Mouse (Mus musculus): ENCODE data around the gene Ahdc1. TPM values are rescaled to one million over a fixed set of nuclear protein-coding genes. Genes with fewer than 3 reads are reported as not detected.

Gene Ahdc1
- polyA plus RNA-seq (2014; fragmentation: Nextera tagmentation; extraction: Ambion mirVana): 7.3 and 8.1 TPM in 2 replicates

DNA sequence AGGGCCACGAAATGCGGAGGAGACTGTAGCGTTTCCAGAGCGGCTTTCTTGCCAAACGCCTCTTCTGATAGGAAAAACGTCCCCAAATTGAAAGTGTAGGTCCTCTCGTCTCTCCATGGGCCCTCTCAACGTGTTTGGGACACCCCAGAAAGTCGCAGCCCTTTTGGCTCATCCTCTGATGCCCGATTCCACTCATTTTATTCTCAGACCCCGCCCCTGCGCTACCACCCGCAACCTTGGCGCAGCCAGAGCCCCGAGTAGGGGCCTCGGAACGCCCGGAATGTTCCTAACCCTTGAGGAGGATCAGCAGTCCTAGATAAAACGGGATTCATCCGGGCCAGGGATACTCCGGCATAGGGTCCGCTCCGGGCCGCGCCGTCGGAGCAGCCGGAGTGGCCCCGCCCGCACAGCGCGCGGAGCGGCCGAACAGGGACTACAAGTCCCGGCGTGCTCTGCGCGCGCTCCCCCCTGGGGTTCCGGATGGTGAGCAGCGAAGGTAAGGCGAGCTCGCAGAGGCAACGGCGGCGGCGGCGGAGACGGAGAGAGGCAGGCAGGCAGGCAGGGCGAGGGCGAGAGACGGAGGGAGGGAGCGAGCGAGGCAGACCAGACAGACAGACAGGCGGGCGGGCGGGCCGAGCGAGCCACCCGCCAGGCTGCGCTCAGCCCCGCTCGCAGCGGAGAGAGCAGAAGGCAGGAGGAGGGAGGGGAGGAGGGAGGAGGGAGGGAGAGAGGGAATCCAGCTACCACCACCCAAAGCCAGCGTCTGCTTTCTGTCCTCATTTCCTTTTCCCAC lies at the start of gene Ahdc1:
Ahdc1 (plus strand) TSS at position 233 of the 793 bp plus-strand sequence.
- peak; percentile 82 for ATAC-seq (replicated peaks; ENCODE audit: low FRiP score, low TSS enrichment, low read depth)
- H3K4me3 ChIP-seq (ENCODE audit: low read depth, low read length): peak within 1 kb of the TSS; percentile 96
- WGBS: under 1% methylated on average over 66 of the region's 66 CpGs
- peak within 1 kb of the TSS; percentile 95 for H3K27ac ChIP-seq (ENCODE audit: low read depth)
- no peaks in the 10 kb centered on the region for H3K36me3 ChIP-seq (ENCODE audit: control insufficient read depth, insufficient read depth, low read length)
- peaks cover 41% of the 10 kb centered on the region for H3K4me1 ChIP-seq (replicated peaks; ENCODE audit: control insufficient read depth, insufficient read depth, low read length)
- H3K9ac ChIP-seq (ENCODE audit: low read length): peak within 1 kb of the TSS; percentile 94
- peaks cover 11% of the 10 kb centered on the region for H3K27me3 ChIP-seq (replicated peaks; ENCODE audit: control insufficient read depth, insufficient read depth, low read length)
- DNase-seq (ENCODE audit: low spot score): peak; percentile 97
- H3K4me2 ChIP-seq (ENCODE audit: low read length): peak within 1 kb of the TSS; percentile 88
- no peaks in the 10 kb centered on the region for H3K9me3 ChIP-seq (ENCODE audit: control insufficient read depth, low read length)

DNA sequence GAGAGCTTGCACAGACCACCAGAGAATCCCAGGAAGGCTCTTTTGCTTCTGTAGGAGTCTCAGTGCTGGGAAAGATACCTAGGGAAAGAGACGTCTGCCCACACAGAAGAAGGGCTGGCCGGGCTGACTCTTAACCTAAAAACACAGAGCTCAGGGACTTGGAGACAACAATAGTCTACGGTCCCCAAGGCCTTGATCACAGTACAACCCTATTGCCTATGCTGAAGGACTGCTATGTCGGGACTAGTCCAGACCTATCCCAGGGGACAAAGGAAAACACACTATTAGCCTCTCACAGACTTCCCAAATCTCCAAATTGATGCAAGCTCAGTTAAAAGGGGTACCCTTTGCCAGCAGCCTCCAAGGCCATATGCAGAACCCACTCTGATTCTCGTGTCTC lies 49.2 kb upstream of the Ahdc1 start:
- Histone ChIP-seq H3K4me1 (replicated peaks; ENCODE audit: control insufficient read depth, insufficient read depth, low read length) (peaks cover 30% of the 10 kb centered on the region), H3K27me3 (replicated peaks; ENCODE audit: control insufficient read depth, insufficient read depth, low read length) (no peaks in the 10 kb centered on the region), H3K9me3 (ENCODE audit: control insufficient read depth, low read length) (no peaks in the 10 kb centered on the region), H3K9ac (ENCODE audit: low read length) (no peak overlapping the region), H3K4me2 (ENCODE audit: low read length) (no peak overlapping the region), H3K4me3 (ENCODE audit: low read depth, low read length) (no peak overlapping the region), H3K36me3 (ENCODE audit: control insufficient read depth, insufficient read depth, low read length) (no peaks in the 10 kb centered on the region), H3K27ac (ENCODE audit: low read depth) (no peak overlapping the region)
- ATAC-seq (replicated peaks; ENCODE audit: low FRiP score, low TSS enrichment, low read depth) (no peak), DNase-seq (ENCODE audit: low spot score) (no peak)
- 87% methylated on average over 5 of the region's 5 CpGs for WGBS

DNA sequence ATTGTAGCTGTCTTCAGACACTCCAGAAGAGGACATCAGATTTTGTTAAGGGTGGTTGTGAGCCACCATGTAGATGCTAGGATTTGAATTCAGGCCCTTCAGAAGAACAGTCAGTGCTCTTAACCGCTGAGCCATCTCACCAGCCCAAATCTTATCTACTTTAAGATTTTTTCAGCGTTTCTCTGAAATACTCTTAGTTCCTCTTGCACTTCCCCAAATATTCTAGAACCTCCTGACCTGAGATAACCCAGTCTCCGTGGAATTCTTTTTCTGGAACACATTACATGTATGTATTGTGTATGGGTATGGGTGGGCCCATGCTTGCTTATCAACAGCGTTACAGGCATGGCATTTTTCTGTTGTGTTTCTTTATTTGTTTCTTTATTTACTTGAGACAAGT lies 48.4 kb upstream of the Ahdc1 start:
- H3K27me3 ChIP-seq (replicated peaks; ENCODE audit: control insufficient read depth, insufficient read depth, low read length): no peaks in the 10 kb centered on the region
- no peak overlapping the region for H3K27ac ChIP-seq (ENCODE audit: low read depth)
- no peak overlapping the region for H3K4me2 ChIP-seq (ENCODE audit: low read length)
- H3K9me3 ChIP-seq (ENCODE audit: control insufficient read depth, low read length): no peaks in the 10 kb centered on the region
- ATAC-seq (replicated peaks; ENCODE audit: low FRiP score, low TSS enrichment, low read depth): no peak
- no peak for DNase-seq (ENCODE audit: low spot score)
- no peaks in the 10 kb centered on the region for H3K36me3 ChIP-seq (ENCODE audit: control insufficient read depth, insufficient read depth, low read length)
- no peak overlapping the region for H3K9ac ChIP-seq (ENCODE audit: low read length)
- 90% methylated on average over 4 of the region's 4 CpGs for WGBS
- H3K4me1 ChIP-seq (replicated peaks; ENCODE audit: control insufficient read depth, insufficient read depth, low read length): peaks cover 30% of the 10 kb centered on the region
- H3K4me3 ChIP-seq (ENCODE audit: low read depth, low read length): no peak overlapping the region

DNA sequence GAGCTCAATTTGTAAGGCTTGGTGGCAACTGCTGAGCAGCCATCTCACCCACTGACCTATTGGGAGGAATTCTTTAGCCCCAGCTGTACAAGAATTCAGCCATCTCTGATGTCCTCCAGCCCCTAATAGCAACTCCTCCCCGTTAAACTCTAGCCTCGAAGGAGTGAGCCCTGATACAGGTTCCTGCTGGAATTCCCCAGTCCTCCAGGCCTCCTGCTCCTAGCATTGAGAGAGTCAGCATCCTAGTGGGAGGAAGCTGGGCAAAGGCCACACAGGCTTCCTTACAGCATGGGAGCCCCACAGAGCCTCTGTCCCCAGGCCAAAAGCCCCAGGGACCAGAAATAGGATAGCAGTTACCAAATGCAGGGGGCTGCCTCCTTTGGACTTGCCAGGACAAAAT lies 47.6 kb upstream of the Ahdc1 start:
- H3K9me3 ChIP-seq (ENCODE audit: control insufficient read depth, low read length): no peaks in the 10 kb centered on the region
- H3K4me2 ChIP-seq (ENCODE audit: low read length): no peak overlapping the region
- H3K36me3 ChIP-seq (ENCODE audit: control insufficient read depth, insufficient read depth, low read length): no peaks in the 10 kb centered on the region
- DNase-seq (ENCODE audit: low spot score) (no peak), ATAC-seq (replicated peaks; ENCODE audit: low FRiP score, low TSS enrichment, low read depth) (no peak)
- H3K27me3 ChIP-seq (replicated peaks; ENCODE audit: control insufficient read depth, insufficient read depth, low read length): no peaks in the 10 kb centered on the region
- 27% methylated on average over 2 of the region's 2 CpGs for whole genome bisulfite sequencing
- no peak overlapping the region for H3K4me3 ChIP-seq (ENCODE audit: low read depth, low read length)
- H3K4me1 ChIP-seq (replicated peaks; ENCODE audit: control insufficient read depth, insufficient read depth, low read length): peaks cover 30% of the 10 kb centered on the region
- H3K27ac ChIP-seq (ENCODE audit: low read depth): no peak overlapping the region
- no peak overlapping the region for H3K9ac ChIP-seq (ENCODE audit: low read length)

DNA sequence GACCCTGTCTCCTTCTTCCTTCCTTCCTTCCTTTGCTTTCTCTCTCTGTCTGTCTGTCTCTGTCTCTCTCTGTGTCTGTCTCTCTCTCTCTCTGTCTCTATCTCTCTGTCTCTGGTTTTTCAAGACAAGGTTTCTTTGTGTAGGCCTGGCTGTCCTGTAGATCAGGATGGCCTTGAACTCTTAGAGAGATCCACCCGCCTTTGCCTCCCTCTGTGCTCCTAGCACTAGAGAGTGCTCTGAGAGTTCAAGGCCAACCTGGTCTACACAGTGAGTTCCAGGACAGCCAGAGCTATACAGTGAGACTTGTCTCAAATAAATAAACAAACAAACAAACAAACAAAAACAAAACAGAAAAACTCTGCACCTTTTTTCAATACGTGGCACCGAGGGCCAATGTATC lies 47.0 kb upstream of the Ahdc1 start:
- Histone ChIP-seq H3K4me3 (ENCODE audit: low read depth, low read length) (no peak overlapping the region), H3K36me3 (ENCODE audit: control insufficient read depth, insufficient read depth, low read length) (no peaks in the 10 kb centered on the region), H3K9me3 (ENCODE audit: control insufficient read depth, low read length) (no peaks in the 10 kb centered on the region), H3K4me1 (replicated peaks; ENCODE audit: control insufficient read depth, insufficient read depth, low read length) (peaks cover 24% of the 10 kb centered on the region), H3K9ac (ENCODE audit: low read length) (no peak overlapping the region), H3K27ac (ENCODE audit: low read depth) (no peak overlapping the region), H3K27me3 (replicated peaks; ENCODE audit: control insufficient read depth, insufficient read depth, low read length) (no peaks in the 10 kb centered on the region), H3K4me2 (ENCODE audit: low read length) (no peak overlapping the region)
- DNase-seq (ENCODE audit: low spot score): no peak
- 38% methylated on average over 3 of the region's 3 CpGs for WGBS
- ATAC-seq (replicated peaks; ENCODE audit: low FRiP score, low TSS enrichment, low read depth): no peak

DNA sequence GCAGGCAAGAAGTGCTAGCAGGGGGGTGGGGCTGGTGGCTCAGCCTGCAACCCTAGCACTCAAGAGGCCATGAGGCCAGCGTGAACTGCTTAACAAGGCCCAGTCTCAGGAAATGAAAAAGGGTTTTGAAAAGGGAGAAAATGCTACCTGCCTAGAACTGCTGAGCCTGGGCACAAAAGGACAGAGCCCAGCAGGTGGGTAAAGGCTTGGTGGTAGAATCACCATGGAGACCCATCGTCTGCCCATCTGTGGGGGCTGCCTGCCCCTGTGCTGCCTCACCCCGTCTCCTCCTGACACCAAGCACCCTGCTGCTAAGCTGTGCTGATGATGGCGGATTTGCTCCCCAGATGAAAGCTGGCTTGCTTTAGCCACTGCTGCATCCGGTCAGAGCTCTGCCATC lies 46.6 kb upstream of the Ahdc1 start:
- DNase-seq (ENCODE audit: low spot score) (no peak), ATAC-seq (replicated peaks; ENCODE audit: low FRiP score, low TSS enrichment, low read depth) (no peak)
- no peaks in the 10 kb centered on the region for H3K27me3 ChIP-seq (replicated peaks; ENCODE audit: control insufficient read depth, insufficient read depth, low read length)
- 62% methylated on average over 5 of the region's 5 CpGs for WGBS
- H3K4me1 ChIP-seq (replicated peaks; ENCODE audit: control insufficient read depth, insufficient read depth, low read length): peaks cover 20% of the 10 kb centered on the region
- H3K9ac ChIP-seq (ENCODE audit: low read length): no peak overlapping the region
- H3K4me3 ChIP-seq (ENCODE audit: low read depth, low read length): no peak overlapping the region
- no peaks in the 10 kb centered on the region for H3K9me3 ChIP-seq (ENCODE audit: control insufficient read depth, low read length)
- no peak overlapping the region for H3K27ac ChIP-seq (ENCODE audit: low read depth)
- H3K36me3 ChIP-seq (ENCODE audit: control insufficient read depth, insufficient read depth, low read length): no peaks in the 10 kb centered on the region
- no peak overlapping the region for H3K4me2 ChIP-seq (ENCODE audit: low read length)

DNA sequence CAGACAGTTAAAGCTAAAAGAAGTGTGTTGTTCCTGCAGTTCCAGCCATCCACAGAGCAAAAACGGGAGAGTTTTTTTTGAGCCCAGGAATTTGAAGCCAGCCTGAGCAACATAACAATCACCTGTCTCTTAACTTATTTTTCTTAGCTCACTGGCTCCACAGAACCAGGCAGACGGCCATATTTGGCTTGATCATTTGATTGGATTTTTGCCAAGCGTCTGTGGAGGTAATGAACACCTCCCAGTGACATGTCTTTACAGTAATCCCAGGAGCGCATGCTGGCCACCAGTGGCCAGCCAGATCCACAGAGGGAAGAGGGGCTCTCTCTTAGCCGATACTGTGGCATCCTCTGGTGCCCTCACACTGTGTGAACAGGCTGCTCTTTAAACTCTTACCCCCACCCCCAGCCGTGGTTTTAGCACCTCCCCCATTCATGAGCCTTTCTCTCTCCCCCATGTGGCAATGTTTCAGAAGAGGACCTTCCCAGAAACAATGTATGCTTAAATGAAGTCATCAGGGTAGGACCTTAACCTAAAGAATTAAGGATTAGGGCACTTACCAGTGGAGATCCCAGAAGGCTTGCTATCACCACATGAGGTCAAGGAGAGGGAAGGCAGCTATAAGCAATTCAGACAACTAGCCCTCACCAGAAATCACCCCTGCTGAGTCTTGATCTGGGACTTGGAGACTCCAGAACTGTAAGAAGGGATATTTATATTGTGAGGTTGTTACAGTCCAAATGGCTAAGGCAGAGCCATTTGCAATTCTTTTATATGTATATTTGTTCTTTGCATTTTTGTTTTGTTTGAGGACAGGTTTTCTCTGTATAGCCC lies 42.7 kb upstream of the Ahdc1 start:
- H3K4me1 ChIP-seq (replicated peaks; ENCODE audit: control insufficient read depth, insufficient read depth, low read length): peaks cover 6% of the 10 kb centered on the region
- DNase-seq (ENCODE audit: low spot score) (no peak), ATAC-seq (replicated peaks; ENCODE audit: low FRiP score, low TSS enrichment, low read depth) (no peak)
- H3K36me3 ChIP-seq (ENCODE audit: control insufficient read depth, insufficient read depth, low read length): no peaks in the 10 kb centered on the region
- H3K4me3 ChIP-seq (ENCODE audit: low read depth, low read length): no peak overlapping the region
- H3K9me3 ChIP-seq (ENCODE audit: control insufficient read depth, low read length): no peaks in the 10 kb centered on the region
- H3K4me2 ChIP-seq (ENCODE audit: low read length): no peak overlapping the region
- H3K27ac ChIP-seq (ENCODE audit: low read depth): peak overlapping the region; percentile 25; the same call in 1 of the 2 replicates
- no peak overlapping the region for H3K9ac ChIP-seq (ENCODE audit: low read length)
- WGBS: 40% methylated on average over 6 of the region's 6 CpGs
- peaks cover 2% of the 10 kb centered on the region for H3K27me3 ChIP-seq (replicated peaks; ENCODE audit: control insufficient read depth, insufficient read depth, low read length)

DNA sequence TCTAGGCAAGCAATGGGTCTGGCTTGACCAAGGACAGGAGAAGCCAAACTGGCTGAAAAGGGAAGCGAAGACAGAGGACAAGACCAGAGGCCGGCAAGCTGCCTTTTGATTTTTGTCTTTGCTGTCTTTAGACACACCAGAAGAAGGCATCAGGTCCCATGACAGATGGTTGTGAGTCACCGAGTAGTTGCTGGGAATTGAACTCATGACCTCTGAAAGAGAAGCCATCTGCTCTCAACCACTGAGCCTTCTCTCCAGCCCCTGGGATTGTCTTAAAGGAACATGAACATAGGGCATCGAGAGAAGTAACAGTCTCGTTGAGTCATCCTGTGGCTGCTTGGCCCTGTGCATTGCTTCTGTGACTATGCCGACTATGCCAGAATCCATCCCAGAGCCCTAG lies 39.5 kb upstream of the Ahdc1 start:
- WGBS: 68% methylated on average over 6 of the region's 6 CpGs
- Histone ChIP-seq H3K27ac (ENCODE audit: low read depth) (no peak overlapping the region), H3K9me3 (ENCODE audit: control insufficient read depth, low read length) (no peaks in the 10 kb centered on the region), H3K4me1 (replicated peaks; ENCODE audit: control insufficient read depth, insufficient read depth, low read length) (peaks cover 21% of the 10 kb centered on the region), H3K4me3 (ENCODE audit: low read depth, low read length) (no peak overlapping the region), H3K36me3 (ENCODE audit: control insufficient read depth, insufficient read depth, low read length) (no peaks in the 10 kb centered on the region), H3K4me2 (ENCODE audit: low read length) (no peak overlapping the region), H3K9ac (ENCODE audit: low read length) (no peak overlapping the region), H3K27me3 (replicated peaks; ENCODE audit: control insufficient read depth, insufficient read depth, low read length) (peaks cover 29% of the 10 kb centered on the region)
- ATAC-seq (replicated peaks; ENCODE audit: low FRiP score, low TSS enrichment, low read depth): no peak
- DNase-seq (ENCODE audit: low spot score): no peak
